Comparison of ENCODE assay signal across 7 mouse cellular contexts in the genomic region with DNA sequence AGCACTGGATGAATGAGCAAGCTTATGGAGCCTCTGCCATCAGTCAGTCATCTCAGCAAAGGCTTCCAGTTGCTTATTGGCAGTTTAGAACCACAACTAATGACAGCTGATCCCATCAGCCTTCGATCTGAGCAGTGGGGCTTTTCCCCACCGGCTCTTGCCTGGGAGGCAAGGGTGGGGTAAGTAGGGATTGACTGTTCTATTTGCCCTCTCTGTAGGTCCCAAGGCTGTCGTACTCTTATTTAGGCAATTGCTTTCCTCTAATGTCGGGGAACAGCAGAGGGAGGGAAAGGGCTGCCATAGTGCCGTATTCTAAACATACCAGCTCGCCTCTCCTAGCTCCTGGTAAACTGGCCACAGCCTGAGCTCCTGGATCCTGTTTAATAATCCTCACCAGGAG. TPM values are rescaled to one million over a fixed set of nuclear protein-coding genes. Genes with fewer than 3 reads are reported as not detected.
DNase-seq lines count a peak whose midpoint lies in the region; ATAC-seq and TF ChIP-seq lines count a peak whose summit lies in the region.

A gene (minus strand): TSS at position 101 of the 400 bp plus-strand sequence.

- H3K9me3 ChIP-seq in ES-E14 (ENCODE audit: control insufficient read depth, insufficient read depth, low read depth, low read length): no peaks in the 10 kb centered on the region
- no peaks in the 10 kb centered on the region for H3K9me3 ChIP-seq in hindbrain, embryonic 13.5 days
- no peaks in the 10 kb centered on the region for H3K9me3 ChIP-seq in liver, embryonic 15.5 days (replicated peaks)

- peaks cover 6% of the 10 kb centered on the region; the same call in 1 of the 2 replicates for H3K36me3 ChIP-seq in ES-E14 (ENCODE audit: control insufficient read depth, insufficient read depth, low read length, poor library complexity, severe bottlenecking)
- peaks cover 7% of the 10 kb centered on the region for H3K36me3 ChIP-seq in hindbrain, embryonic 13.5 days
- no peaks in the 10 kb centered on the region for H3K36me3 ChIP-seq in liver, embryonic 15.5 days (replicated peaks)

- 82% methylated on average over 6 of the region's 6 CpGs for WGBS in hindbrain, embryonic 13.5 days
- 59% methylated on average over 6 of the region's 6 CpGs for WGBS in liver, embryonic 15.5 days (ENCODE audit: insufficient replicate concordance)

- H3K4me2 ChIP-seq in hindbrain, embryonic 13.5 days: no peak within 1 kb of the TSS
- no peak within 1 kb of the TSS for H3K4me2 ChIP-seq in liver, embryonic 15.5 days

- no peak within 1 kb of the TSS for H3K27ac ChIP-seq in ES-E14 (ENCODE audit: insufficient read depth, low read depth, low read length, poor library complexity, severe bottlenecking)
- H3K27ac ChIP-seq in hindbrain, embryonic 13.5 days: no peak within 1 kb of the TSS
- no peak within 1 kb of the TSS for H3K27ac ChIP-seq in liver, embryonic 15.5 days (replicated peaks)

- H3K4me3 ChIP-seq in ES-E14 (ENCODE audit: insufficient read depth in 1 of 2, low read depth in 1 of 2, low read length in 2 of 2, poor library complexity in 1 of 2, severe bottlenecking in 1 of 2): no peak within 1 kb of the TSS
- no peak within 1 kb of the TSS for H3K4me3 ChIP-seq in hindbrain, embryonic 13.5 days
- H3K4me3 ChIP-seq in liver, embryonic 15.5 days (replicated peaks): no peak within 1 kb of the TSS

- H3K9ac ChIP-seq in ES-E14 (ENCODE audit: insufficient read depth, low read depth, low read length, poor library complexity, severe bottlenecking): no peak within 1 kb of the TSS
- 0 out of 2 replicates have a peak within 1 kb of the TSS, but pooled peaks have one; percentile 8 for H3K9ac ChIP-seq in hindbrain, embryonic 13.5 days
- no peak within 1 kb of the TSS for H3K9ac ChIP-seq in liver, embryonic 15.5 days

- no peaks in the 10 kb centered on the region for H3K27me3 ChIP-seq in hindbrain, embryonic 13.5 days
- H3K27me3 ChIP-seq in liver, embryonic 15.5 days: no peaks in the 10 kb centered on the region

- DNase-seq in ES-E14 (ENCODE audit: low read depth, low spot score): no peak
- no peak for DNase-seq in adrenal gland, adult 2 months
- no peak for DNase-seq in gastrocnemius, adult 18-20 months (ENCODE audit: low spot score)
- no peak for DNase-seq in spleen, postnatal 4 days (ENCODE audit: low spot score in 2 of 2)
- no peak for DNase-seq in urinary bladder, postnatal 14 days (ENCODE audit: low spot score)

- ATAC-seq in hindbrain, embryonic 13.5 days (ENCODE audit: low FRiP score): no peak
- no peak for ATAC-seq in liver, embryonic 15.5 days (ENCODE audit: insufficient read depth)

- in situ Hi-C loops in ES-E14 (cut with MboI; ENCODE audit: low sequenced_read_pairs in 2 of 2, unreplicated experiment in 2 of 2): no loop called here

- peaks cover 0 to 8% of the 10 kb centered on the region in 2 experiments; a peak in 1 of 4 replicates for H3K4me1 ChIP-seq in ES-E14 (ENCODE audit: control insufficient read depth in 2 of 2, insufficient read depth in 2 of 2, low read length in 2 of 2, poor library complexity in 1 of 2)
- peaks cover 20% of the 10 kb centered on the region for H3K4me1 ChIP-seq in hindbrain, embryonic 13.5 days (replicated peaks)
- peaks cover 11% of the 10 kb centered on the region for H3K4me1 ChIP-seq in liver, embryonic 15.5 days (replicated peaks)

TF ChIP-seq in ES-E14, 5 proteins besides CTCF, POLR2A, EP300 and RAD21:
- TF ChIP-seq CHD2 (IDR thresholded peaks at IDR 0.05; ENCODE audit: low read depth, low read length) (no peak), MAFK (IDR thresholded peaks at IDR 0.05; ENCODE audit: insufficient read depth, low read depth, low read length) (no peak), ZNF384 (IDR thresholded peaks at IDR 0.05; ENCODE audit: low read depth, low read length) (no peak), HCFC1 (IDR thresholded peaks at IDR 0.05; ENCODE audit: borderline replicate concordance, insufficient read depth, low read length) (no peak), ZC3H11A (IDR thresholded peaks at IDR 0.05; ENCODE audit: borderline replicate concordance, low read depth, low read length) (no peak)

RNA-seq across cellular contexts. Expression of the gene that starts here (rescaled TPM):
- 31.5 and 42.0 TPM in 2 replicates for total RNA-seq in ES-E14 (2012; rRNA removed)
- 10 to 100 TPM; 29.2 to 49.2 TPM for total RNA-seq in adrenal gland, adult 2 months (2021)
- 3.0 TPM in 2 replicates for polyA plus RNA-seq in adrenal gland, adult 2 months (2012; rRNA removed)
- total RNA-seq in gastrocnemius, adult 18-20 months (2021): 10 to 100 TPM; 31.4 to 38.1 TPM
- polyA plus RNA-seq in hindbrain, embryonic 13.5 days (2015; fragmentation: Nextera tagmentation; extraction: Ambion mirVana): 75.0 and 76.2 TPM in 2 replicates
- polyA plus RNA-seq in liver, embryonic 15.5 days (2015; fragmentation: Nextera tagmentation; extraction: Ambion mirVana): 36.7 and 37.1 TPM in 2 replicates
